Mouse (Mus musculus) CH12.LX (cell line): ENCODE measurements at regions not wholly inside any gene's neighbourhood (a gene's known extent, or its start where the extent isn't known, plus 50 kb on each side); places are given as distances from the start of the nearest gene placed in this dataset.

Source experiments
- DNase-seq: peaks from one replicate; pipeline ENCODE4 v3.0.0-alpha.2; 2013; ENCODE audit errors: extremely low read depth
- H3K27ac ChIP-seq: 2 replicates; pipeline ENCODE4 v1.5.1; 2012; ENCODE audit warnings: low read depth, mild to moderate bottlenecking, control low read depth, moderate library complexity; ENCODE audit not compliant: insufficient read depth
- H3K27me3 ChIP-seq: replicated peaks from 2 replicates; pipeline ENCODE3; 2012; ENCODE audit warnings: inconsistent platforms
- H3K36me3 ChIP-seq, 2 experiments: replicated peaks in 1 of 2; 2 replicates each; pipeline versions ENCODE3 to v1.6.1; 2012; ENCODE audit warnings: inconsistent platforms in 1 of 2, low read length in 1 of 2, mild to moderate bottlenecking in 1 of 2, mixed read lengths in 1 of 2, moderate library complexity in 1 of 2; ENCODE audit not compliant: control insufficient read depth in 1 of 2, insufficient read depth in 1 of 2
- H3K4me1 ChIP-seq, 2 experiments: 2 replicates each; pipeline ENCODE4 v1.6.1; 2012; ENCODE audit warnings: inconsistent platforms in 1 of 2, moderate library complexity in 1 of 2; ENCODE audit not compliant: insufficient read depth in 2 of 2, control insufficient read depth in 1 of 2
- H3K4me2 ChIP-seq: 2 replicates; pipeline ENCODE4 v1.6.1; 2012; ENCODE audit warnings: low read depth, mild to moderate bottlenecking, control low read depth; ENCODE audit not compliant: poor library complexity, insufficient read depth, severe bottlenecking
- H3K4me3 ChIP-seq, 3 experiments: fragments of 150-350 bp in 1 of 3; sonication (generic) in 1 of 3; replicated peaks in 1 of 3; 2 replicates each; pipeline versions ENCODE3 to v1.5.1; 2011 to 2012; ENCODE audit warnings: low read depth in 2 of 3, low read length in 2 of 3, mild to moderate bottlenecking in 2 of 3, moderate library complexity in 2 of 3, control low read depth in 1 of 3, improper control_type of control experiment in 1 of 3, inconsistent platforms in 1 of 3, mixed read lengths in 1 of 3; ENCODE audit not compliant: poor library complexity in 1 of 3
- H3K79me2 ChIP-seq: replicated peaks from 2 replicates; pipeline ENCODE4 v1.6.1; 2012; ENCODE audit warnings: mild to moderate bottlenecking, moderate library complexity; ENCODE audit not compliant: control insufficient read depth, poor library complexity, insufficient read depth, severe bottlenecking; ENCODE audit errors: extremely low read depth
- H3K9ac ChIP-seq: 2 replicates; pipeline ENCODE4 v1.6.1; 2012; ENCODE audit warnings: low read depth, mild to moderate bottlenecking, control low read depth, moderate library complexity; ENCODE audit not compliant: insufficient read depth
- H3K9me3 ChIP-seq: replicated peaks from 2 replicates; pipeline ENCODE3; 2012; ENCODE audit warnings: low read length, inconsistent platforms, mixed read lengths
- BHLHE40 ChIP-seq: IDR thresholded peaks from 2 replicates; pipeline ENCODE4 v1.6.1; 2011; ENCODE audit warnings: mild to moderate bottlenecking, low read depth, low read length, improper control_type of control experiment
- CHD2 ChIP-seq: IDR thresholded peaks from 2 replicates; pipeline ENCODE4 v1.6.1; 2011; ENCODE audit warnings: low read length, improper control_type of control experiment
- CTCF ChIP-seq, 2 experiments: IDR thresholded peaks in 1 of 2; conservative IDR thresholded peaks in 1 of 2; 2 replicates each; pipeline ENCODE4 v1.5.1; 2011 to 2012; ENCODE audit warnings: low read depth in 2 of 2, low read length in 2 of 2, improper control_type of control experiment in 1 of 2, inconsistent platforms in 1 of 2, mild to moderate bottlenecking in 1 of 2, moderate library complexity in 1 of 2
- ELF1 ChIP-seq: IDR thresholded peaks from 2 replicates; pipeline ENCODE4 v1.6.1; 2014; ENCODE audit warnings: low read depth, mild to moderate bottlenecking, inconsistent platforms, low read length, improper control_type of control experiment
- GABPA ChIP-seq: IDR thresholded peaks from 2 replicates; pipeline ENCODE4 v1.6.1; 2012; ENCODE audit warnings: low read depth, low read length, improper control_type of control experiment, inconsistent platforms; ENCODE audit not compliant: insufficient replicate concordance
- HCFC1 ChIP-seq: IDR thresholded peaks from 2 replicates; pipeline ENCODE4 v1.6.1; 2012; ENCODE audit warnings: low read depth, mild to moderate bottlenecking, inconsistent platforms, low read length, improper control_type of control experiment
- MEF2A ChIP-seq: IDR thresholded peaks from 2 replicates; pipeline ENCODE4 v1.6.1; 2014; ENCODE audit warnings: low read depth, mild to moderate bottlenecking, inconsistent platforms, low read length, improper control_type of control experiment, borderline replicate concordance
- NELFE ChIP-seq: IDR thresholded peaks from 2 replicates; pipeline ENCODE4 v1.6.1; 2011; ENCODE audit warnings: low read depth, low read length, improper control_type of control experiment
- POLR2A ChIP-seq: IDR thresholded peaks from 2 replicates; pipeline ENCODE4 v1.6.1; 2011; ENCODE audit warnings: low read depth, mild to moderate bottlenecking, improper control_type of control experiment, low read length
- POLR2AphosphoS2 ChIP-seq: IDR thresholded peaks from 2 replicates; pipeline ENCODE4 v1.6.1; 2011; ENCODE audit warnings: low read depth, low read length, improper control_type of control experiment
- SIN3A ChIP-seq: IDR thresholded peaks from 2 replicates; pipeline ENCODE4 v1.6.1; 2012; ENCODE audit warnings: low read length, improper control_type of control experiment, inconsistent platforms
- SMC3 ChIP-seq: IDR thresholded peaks from 2 replicates; pipeline ENCODE4 v1.6.1; 2011; ENCODE audit warnings: low read depth, low read length, improper control_type of control experiment
- TBP ChIP-seq: conservative IDR thresholded peaks from 2 replicates; pipeline ENCODE4 v1.6.1; 2011; ENCODE audit warnings: low read depth, low read length, improper control_type of control experiment
- USF1 ChIP-seq: IDR thresholded peaks from 2 replicates; pipeline ENCODE4 v1.6.1; 2014; ENCODE audit warnings: low read depth, mild to moderate bottlenecking, inconsistent platforms, low read length, improper control_type of control experiment
- ZC3H11A ChIP-seq: IDR thresholded peaks from 2 replicates; pipeline ENCODE4 v1.6.1; 2012; ENCODE audit warnings: low read depth, mild to moderate bottlenecking, inconsistent platforms, low read length, improper control_type of control experiment
- ZKSCAN1 ChIP-seq: IDR thresholded peaks from 2 replicates; pipeline ENCODE4 v1.6.1; 2012; ENCODE audit warnings: low read depth, inconsistent platforms, low read length, improper control_type of control experiment, borderline replicate concordance
- ZNF384 ChIP-seq: IDR thresholded peaks from 2 replicates; pipeline ENCODE4 v1.6.1; 2012; ENCODE audit warnings: low read depth, low read length, improper control_type of control experiment, inconsistent platforms
- dilution Hi-C: fragments of 300-500 bp; cut with MboI; formaldehyde crosslinking; loops from 2 replicates; pipeline ENCODE4 v1.14.3; 2020; ENCODE audit warnings: low sequenced_read_pairs; ENCODE audit not compliant: extremely low pct_unique_long_range_greater_than_20kb, extremely low pct_ligation_motif_present
- in situ Hi-C: fragments of 300-500 bp; cut with MboI; formaldehyde crosslinking; loops from 3 replicates; pipeline ENCODE4 v1.14.3; 2019; ENCODE audit warnings: low sequenced_read_pairs, low pct_ligation_motif_present, low pct_unique_long_range_greater_than_20kb, mixed read lengths

DNA sequence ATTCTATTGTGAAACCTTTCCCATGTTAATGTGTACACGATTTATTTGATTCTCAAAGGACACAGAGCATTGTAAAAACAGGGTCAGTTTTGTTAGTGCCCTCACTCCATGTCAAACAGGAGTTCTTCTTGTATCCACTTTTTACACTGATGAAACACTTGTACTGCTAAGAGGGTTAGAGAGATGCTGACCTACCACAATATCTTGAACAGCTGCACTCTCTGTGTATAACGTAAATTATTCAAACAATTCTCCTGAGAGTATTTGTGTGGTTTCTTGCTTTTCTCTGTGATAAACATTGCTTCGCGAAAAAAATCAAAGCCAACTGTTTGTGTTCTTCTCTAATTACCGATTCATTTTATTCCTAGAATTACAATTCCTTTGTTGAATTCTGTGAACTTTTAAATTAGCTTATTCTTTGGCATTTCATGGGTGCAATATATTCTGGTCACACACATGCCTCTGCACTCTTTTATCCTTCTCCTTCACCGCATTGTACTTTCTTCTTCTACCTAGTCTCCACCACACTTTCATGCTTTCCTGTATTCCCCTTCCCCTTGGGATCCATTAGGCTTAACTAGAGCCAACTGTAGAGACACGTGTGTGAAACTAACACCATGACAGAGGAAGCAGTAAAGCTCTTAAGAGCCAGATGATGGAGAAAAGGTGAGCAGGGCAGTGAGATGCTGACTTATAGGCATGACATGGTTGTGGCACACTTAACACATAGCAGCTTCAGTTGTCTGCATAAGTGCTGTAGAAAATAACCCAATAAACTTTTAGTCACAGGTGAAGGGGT is 281.4 kb downstream of the Otol1 start:
- dilution Hi-C loops: no loop called here
- Histone ChIP-seq H3K27me3 (no peaks in the 10 kb centered on the region), H3K27ac (no peak overlapping the region), H3K4me1 (peaks cover 3 to 4% of the 10 kb centered on the region in 2 experiments; a peak in 1 of 4 replicates), H3K79me2 (no peaks in the 10 kb centered on the region), H3K4me2 (no peak overlapping the region), H3K36me3 (no peaks in the 10 kb centered on the region), H3K9ac (no peak overlapping the region), H3K9me3 (no peaks in the 10 kb centered on the region), H3K4me3 (no peak overlapping the region)
- no peak for DNase-seq
- TF ChIP-seq ZC3H11A: no peak
- in situ Hi-C loops: no loop called here

DNA sequence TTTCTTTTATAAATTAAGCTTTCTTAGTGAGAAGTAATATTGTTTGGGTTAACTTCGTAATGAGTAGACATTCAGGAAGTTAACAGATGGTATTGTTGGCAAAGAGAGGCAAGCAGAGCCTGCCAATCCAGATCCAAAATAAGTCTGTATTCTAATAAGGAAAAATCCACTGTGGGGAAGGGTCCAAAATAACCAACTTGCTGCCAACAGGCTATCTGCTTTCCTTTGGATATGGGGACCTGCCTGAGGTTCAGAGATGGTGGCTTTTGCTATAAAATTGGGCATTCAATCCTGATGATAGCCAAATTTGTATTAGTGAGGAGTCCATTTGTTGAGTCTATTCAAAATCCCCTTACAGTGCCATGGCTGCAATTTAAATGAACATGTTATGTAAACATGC is 300.1 kb downstream of the Otol1 start:
- Histone ChIP-seq H3K9ac (no peak overlapping the region), H3K4me1 (peaks cover 1 to 4% of the 10 kb centered on the region in 2 experiments; a peak in 1 of 4 replicates), H3K9me3 (no peaks in the 10 kb centered on the region), H3K27ac (no peak overlapping the region), H3K4me2 (no peak overlapping the region), H3K79me2 (no peaks in the 10 kb centered on the region), H3K27me3 (no peaks in the 10 kb centered on the region), H3K36me3 (no peaks in the 10 kb centered on the region), H3K4me3 (no peak overlapping the region)
- in situ Hi-C loops: no loop called here
- no peak for DNase-seq
- dilution Hi-C loops: no loop called here
- no peak for TF ChIP-seq ZNF384
- no peak for TF ChIP-seq MEF2A

DNA sequence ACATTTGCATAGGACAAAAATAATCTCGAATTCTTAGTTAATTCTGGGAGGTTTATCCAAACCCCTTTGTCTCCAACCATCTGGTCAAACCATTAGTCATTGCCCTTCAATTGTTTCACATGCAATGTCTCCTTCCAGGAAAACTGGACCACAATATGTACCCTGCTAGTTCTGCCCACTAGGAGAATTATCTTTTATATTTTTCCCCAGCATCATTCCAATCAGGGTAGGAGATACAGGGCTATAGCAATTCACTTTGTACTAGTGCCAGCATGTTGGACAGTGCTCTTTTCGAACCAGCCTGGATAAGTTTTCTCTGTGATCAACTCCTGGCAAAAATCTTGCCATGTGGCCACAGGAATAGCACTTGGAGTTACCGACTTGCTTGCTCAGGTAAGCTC is 300.6 kb downstream of the Otol1 start:
- no peaks in the 10 kb centered on the region for H3K27me3 ChIP-seq
- dilution Hi-C loops: no loop called here
- H3K4me2 ChIP-seq: no peak overlapping the region
- TF ChIP-seq USF1 (no peak), SIN3A (no peak), TBP (no peak), SMC3 (no peak), CHD2 (no peak), CTCF (conservative IDR thresholded peaks at IDR 0.05 in 1 of 2, IDR thresholded peaks at IDR 0.05 in 1 of 2; ENCODE audit: low read depth in 2 of 2, low read length in 2 of 2) (no peak), POLR2AphosphoS2 (no peak), BHLHE40 (no peak), ZKSCAN1 (no peak), GABPA (no peak), HCFC1 (no peak), NELFE (no peak), POLR2A (no peak), ELF1 (no peak)
- peaks cover 0 to 4% of the 10 kb centered on the region in 2 experiments; a peak in 1 of 4 replicates for H3K4me1 ChIP-seq
- in situ Hi-C loops: no loop called here
- no peak overlapping the region for H3K9ac ChIP-seq
- no peak overlapping the region for H3K4me3 ChIP-seq
- H3K9me3 ChIP-seq: no peaks in the 10 kb centered on the region
- no peaks in the 10 kb centered on the region for H3K79me2 ChIP-seq
- no peak overlapping the region for H3K27ac ChIP-seq
- H3K36me3 ChIP-seq: no peaks in the 10 kb centered on the region
- no peak for DNase-seq
